Mouse (Mus musculus) thymus, postnatal 10 days (tissue): ENCODE measurements around the gene Olfr1258.
"Not testable (repeated sequence)": the region's sequence is repeated elsewhere in the genome, so short reads cannot be mapped to it uniquely, and the experiment has no call there.

ENCODE experiments used
- DNase-seq, 2 experiments: peaks; one replicate each; pipeline ENCODE4 v3.0.0; 2021; ENCODE audit warnings: low spot score in 2 of 2

Gene Olfr1258

GRCm38 (mm10) chr2:89927009-89927408 lies at the start of gene Olfr1258:
Olfr1258 (plus strand) TSS chr2:89927309.
- no peak for DNase-seq

DNA sequence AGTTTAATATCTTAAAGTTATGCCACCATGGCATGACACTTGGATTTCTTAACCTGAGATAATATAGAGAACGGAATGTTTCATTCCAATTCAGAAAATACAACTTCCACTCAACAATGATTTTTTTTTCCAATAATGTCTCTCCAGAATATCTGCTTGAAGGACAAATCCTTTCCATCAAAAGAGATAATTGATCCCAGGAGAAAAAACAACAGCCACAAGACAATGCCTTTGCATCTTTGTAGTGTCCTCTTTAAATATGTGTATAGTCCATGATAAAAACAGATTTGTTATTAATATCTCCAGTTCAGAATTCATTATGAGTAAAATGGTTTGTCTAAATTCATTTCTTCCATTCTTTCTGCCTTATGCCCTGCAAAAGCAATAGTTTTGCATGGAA lies 49.0 kb upstream of the Olfr1258 start, which contains the start of gene Olfr1257:
Gene Olfr1257 (plus strand): TSS at position 301 of the 400 bp plus-strand sequence.
- DNase-seq: no peak

DNA sequence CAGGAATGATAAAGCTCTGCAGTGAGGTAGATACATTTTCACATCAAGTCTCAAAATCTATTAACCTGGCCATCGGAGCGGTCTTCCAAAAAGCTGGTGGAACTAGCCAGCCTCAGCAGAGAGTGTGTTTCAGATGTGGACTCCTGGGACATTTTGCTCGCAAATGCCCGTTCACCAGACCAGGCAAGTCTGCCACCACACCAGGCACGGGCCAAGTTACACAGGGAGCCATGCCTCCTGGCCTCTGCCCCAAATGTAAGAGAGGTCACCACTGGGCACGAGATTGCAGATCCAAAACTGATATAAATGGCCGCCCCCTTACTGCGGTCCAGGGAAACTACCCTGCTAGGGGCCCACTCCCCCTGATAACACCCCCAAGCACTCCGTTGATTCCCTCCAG lies 14.5 kb upstream of the Olfr1258 start:
- DNase-seq: not testable (repeated sequence)

- no peak for DNase-seq
Measured at GRCm38 (mm10) chr2:89948564-89948963, 21.5 kb downstream of the Olfr1258 start, which contains the start of gene Olfr1259. Olfr1259 (minus strand) TSS chr2:89948664.

DNA sequence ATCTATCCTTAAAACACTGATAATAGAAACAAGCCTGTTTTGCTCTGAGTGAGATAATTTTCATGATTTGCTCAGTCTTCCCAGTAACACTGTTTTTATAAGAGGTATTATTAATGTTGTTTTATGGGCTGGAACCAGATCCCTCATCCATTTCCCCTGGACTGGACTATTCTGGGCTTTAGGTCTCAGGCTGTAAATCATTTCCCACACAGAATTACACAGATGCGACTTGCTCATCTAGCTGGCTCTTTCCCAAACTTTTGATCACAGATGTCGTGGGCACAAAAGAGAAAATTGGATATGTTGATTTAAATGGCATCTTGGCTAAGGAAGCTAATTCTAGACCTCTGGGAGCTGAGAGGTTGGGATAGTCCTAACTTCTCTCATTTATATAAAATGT lies 47.1 kb downstream of the Olfr1258 start, which contains the start of gene Olfr1260:
Gene Olfr1260 (plus strand): TSS at position 157 of the 400 bp plus-strand sequence.
- no peak for DNase-seq

DNA sequence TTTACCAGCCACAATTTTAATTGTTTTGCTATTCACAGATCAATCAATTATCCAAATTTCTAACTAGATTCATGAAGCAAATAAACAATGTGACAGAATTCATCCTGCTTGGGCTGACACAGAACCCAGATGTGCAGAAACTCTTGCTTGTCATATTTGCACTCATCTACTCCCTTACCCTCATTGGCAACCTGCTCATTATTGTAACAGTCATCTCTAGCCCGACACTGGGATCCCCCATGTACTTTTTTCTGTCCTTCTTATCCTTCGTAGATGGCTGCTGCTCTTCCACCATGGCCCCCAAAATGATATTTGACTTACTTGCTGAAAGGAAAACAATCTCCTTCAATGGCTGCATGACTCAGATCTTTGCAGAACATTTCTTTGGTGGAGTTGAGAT lies 50.6 kb downstream of the Olfr1258 start:
- DNase-seq: no peak
